Mouse (Mus musculus): Measurements from ENCODE around the gene Stom.

Stom gene

DNA sequence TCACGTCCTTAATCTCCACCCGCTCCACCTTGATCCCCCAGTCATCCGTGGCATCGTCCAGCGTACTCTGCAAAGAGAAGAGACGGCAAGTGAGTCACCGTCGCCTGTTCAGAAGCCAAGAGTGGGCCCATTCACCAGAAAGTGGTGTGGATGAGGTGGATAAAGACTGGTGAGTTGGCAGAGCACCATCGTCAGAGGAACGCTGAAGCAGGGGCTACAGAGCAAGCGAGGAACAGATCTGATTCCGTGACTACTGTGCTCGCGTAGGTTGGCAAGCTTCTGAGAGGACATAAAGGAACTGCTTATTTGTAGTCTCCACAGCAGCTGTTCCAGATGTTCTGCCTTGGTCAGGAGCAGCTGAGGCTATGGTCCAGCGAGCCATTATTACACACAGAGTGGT, 16.4 kb downstream of the Stom start:
- DNase-seq (ENCODE audit: low spot score): no peak

DNA sequence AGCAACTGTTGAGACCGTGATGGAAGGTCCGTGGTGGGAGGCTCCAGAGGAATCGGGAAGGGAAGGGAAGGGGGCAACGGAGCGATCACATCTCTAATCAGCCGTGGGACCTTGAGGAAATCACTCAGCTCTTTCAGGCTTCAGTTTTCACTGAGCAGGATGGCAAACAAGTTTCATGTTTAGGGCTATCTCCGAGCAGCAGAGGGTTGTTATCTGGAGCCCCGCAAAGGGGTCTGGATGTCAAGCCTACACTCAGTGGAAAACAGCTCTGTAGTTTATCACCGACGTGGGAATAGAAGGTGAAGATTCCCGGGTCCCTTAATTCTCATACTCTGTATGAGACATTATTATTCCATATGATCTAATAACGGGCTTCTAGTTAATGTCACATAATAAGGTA, 18.4 kb downstream of the Stom start:
- DNase-seq (ENCODE audit: low spot score): no peak

DNA sequence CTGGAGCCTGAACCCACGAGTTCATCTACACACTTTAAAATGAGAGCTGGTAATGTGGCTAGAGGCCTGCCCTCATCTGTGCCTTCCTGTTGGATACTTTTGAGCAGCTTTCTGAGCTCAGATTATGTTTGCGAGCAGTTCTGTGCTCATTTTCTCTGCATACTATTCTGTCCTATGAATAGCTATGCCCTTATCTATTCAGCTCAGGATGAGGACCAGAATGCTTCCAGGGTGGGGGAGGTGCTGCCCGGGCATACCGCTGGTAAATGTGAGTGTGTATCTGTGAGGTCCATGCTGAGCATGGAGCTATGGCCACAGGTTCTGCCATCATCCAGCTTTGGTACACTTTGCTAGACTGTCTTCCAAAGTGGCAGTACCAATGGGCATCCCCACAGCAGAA, 19.2 kb downstream of the Stom start:
- no peak for DNase-seq (ENCODE audit: low spot score)

DNA sequence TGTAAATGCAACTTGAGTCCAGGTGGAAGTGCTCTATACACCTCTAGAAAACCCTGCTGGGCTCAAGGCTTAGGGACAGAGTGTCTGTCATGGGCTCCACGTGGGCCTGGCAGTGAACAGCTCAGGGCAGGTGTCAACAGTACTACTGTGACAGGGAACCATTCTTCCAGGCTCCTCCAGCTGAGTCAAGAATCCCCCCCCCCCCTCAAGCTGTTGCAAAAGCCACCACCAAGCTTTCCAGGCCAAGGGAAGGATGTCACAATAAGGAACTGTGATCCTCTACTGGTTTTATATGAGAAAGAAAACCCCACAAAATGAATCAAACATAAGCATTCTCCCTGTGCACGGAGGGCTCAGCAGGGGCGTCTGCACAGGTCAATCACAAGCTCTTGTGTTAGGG, 22.5 kb downstream of the Stom start:
- no peak for DNase-seq (ENCODE audit: low spot score)

DNA sequence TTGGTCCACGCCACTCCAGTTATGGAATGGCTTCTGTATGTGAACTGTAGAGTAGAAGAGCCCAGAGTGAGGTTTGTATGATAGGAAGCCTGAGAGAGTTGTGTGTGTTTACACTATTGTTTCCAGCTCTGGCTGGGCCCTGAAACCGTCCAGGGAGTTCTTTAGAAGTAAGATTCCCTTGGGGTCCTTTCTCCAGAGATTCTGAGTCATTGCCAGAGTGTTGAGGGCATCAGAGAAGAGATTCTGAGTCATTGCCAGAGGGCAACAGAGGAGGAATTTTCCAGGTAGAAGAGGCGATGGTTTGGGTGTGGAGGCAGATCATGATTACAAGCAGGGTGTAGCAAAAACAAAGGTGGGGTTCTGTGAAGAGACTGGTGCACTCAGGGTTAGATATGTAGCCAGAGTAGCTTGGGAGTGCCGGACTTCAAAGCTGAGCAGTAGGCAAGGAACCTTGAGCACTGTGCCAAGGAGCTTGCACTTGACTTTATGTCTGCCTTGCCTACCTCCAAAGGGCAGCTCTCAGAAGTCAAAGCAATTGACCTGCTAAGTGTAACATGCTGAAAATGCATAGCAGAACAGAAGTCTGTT, 26.8 kb downstream of the Stom start:
- DNase-seq (ENCODE audit: low spot score): no peak

DNA sequence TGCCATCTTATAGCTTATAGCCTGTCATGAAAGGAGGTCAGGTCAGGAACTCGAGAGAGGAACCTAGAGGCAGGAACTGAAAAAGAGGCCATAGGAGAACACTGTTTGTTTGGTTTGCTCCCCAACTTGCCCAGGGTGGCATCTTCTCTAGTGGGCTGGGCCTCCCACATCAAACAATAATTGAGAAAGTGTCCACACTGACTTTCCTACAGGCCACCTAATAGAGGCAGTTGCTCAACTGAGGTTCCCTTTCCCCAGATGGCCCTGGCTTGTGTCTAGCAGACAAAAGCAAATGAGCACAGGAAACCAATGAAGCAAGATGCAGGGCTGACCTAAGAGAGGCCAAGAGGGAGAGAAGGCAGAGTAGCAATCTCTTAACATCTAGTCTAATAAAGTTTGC, 28.6 kb downstream of the Stom start:
- DNase-seq (ENCODE audit: low spot score): no peak

DNA sequence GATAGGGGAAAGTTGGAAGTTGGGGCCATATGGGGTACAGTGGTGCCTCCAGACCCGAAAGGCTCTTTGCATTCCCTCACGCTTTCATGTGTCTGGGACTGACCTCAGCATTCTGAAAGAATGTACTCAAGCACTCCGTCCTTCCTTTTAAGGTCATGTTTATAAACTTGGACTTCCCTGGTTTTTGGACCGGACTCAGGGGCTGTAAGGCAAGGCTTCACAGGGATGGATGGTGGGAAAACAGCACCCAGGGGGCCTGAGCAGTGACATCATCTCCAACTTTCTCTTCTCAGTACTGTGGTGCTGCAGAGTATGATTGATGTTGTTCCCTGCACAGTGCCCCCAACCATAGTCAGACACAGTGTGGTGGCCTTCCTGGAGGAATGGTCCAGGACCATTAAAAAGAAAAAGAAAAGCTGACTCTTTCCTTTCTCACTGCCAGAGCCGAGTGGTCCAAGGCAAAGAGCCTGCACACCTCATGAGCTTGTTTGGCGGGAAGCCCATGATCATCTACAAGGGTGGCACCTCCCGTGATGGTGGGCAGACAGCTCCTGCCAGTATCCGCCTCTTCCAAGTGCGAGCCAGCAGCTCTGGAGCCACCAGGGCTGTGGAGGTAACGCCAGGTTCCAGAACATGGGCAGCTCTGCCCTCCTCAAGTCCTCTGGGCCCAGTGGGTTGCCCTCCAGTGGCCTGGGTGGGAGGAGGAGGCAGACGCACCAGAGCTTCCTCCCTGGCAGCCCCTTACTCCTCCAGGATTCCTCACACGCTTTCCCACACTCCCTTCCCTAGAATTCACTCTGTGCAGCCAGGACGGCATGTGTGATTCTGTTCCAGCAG, 34.5 kb downstream of the Stom start:
- DNase-seq (ENCODE audit: low spot score): no peak

DNA sequence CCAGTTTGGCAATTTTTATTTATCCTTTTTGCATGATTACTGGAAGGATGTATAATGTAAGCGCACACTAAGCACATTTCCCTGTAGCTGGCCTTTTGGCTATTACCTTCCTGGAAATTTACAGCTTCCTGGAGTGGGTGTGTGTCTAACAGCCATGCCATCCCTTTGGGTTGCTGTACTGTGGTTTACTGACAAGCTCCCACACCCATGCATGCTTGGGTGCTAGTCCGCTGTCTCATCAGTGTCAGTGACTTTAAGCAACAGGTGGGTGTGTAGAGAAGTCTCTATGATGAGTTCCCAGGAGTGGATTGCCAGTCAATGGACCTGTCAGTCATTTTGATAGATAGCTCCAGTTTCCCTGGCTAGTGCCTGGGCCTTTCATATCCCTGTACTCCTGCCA, 37.3 kb downstream of the Stom start:
- DNase-seq (ENCODE audit: low spot score): no peak

DNA sequence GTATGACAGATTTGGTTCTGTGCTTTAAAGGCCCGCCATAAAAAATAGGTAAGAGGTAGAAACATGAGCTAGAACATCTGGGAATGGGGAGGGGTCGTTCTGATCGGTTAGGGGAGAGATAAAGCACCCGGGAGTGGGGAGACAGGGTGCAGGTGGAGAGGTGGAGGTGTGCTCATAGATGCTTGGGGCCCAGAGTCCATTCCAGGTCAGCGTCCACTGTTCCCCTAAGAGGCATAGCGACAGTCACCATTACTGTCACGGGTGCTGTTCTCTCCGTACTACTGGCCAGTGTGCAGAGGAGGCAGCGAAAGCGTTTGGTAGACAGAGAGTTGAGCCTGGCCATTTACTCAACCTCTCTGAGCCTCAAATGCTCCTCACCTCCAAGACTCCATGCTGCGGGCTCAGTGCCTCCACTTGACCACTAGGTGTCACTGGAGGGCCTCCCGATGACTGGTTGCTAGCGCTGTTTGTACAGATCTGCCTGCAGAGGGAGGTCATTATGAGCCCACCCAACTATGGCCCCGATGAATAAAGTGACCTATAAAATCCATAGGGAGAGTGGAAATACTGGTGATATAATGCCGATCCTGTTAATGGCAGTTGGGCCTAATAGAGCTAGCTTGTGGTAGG, 39.0 kb downstream of the Stom start:
- DNase-seq (ENCODE audit: low spot score): peak; percentile 75

DNA sequence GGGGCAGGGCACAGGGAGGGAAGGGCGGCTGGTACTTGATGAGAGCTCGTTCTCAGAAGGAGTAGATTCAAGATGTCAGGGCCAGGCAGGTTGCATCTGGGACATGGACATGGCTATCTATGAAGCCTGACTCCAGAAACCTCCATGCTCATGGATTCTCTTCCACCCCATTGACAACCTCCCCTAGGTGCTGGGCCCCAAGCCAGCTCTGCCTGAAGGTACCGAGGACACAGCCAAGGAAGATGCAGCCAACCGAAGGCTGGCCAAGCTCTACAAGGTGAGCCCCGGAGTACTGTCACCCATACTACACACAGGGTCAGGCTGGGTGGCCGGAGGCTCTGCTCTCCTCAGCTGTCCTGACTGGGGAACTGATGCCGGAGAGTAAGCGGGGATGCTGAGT, 43.5 kb downstream of the Stom start:
- DNase-seq (ENCODE audit: low spot score): no peak

DNA sequence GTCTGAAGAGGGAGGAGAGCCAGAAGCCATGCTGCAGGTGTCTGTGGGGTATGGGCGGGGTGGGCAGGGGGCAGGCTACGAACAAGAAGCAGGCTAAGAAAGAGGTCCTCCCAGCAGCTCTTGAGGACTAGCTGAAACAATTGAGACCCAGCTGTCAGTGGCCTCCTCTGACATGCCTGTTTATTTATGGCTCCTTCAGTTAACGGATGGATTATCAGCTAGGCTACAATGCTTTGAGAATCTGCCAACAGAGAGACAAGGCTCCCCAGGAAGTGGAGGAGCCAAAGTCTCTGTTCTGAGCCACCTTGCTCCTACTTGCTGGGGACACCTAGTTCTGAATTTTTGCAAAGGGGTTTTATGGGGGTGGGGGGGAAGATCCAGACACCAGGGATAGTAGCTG, 44.1 kb downstream of the Stom start:
- DNase-seq (ENCODE audit: low spot score): no peak

DNA sequence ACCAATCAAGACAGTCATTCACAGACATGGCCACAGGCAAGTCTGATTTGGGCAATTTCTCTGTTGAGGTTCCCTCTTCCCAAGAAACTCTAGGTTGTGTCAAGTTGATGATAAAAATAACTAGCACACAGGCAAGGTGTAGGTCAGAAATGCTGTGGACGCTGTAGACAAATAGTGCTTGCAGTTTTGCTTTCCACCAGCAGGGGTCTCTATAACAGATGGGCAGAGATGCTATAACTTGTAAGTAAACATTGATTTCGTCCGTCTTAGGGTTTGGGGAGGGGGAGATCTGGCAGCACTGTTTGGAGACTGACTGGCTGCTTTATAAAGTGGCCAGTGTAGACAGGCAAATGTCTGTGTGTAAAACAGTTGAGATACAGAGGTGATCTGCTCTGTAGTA, 44.9 kb downstream of the Stom start:
- DNase-seq (ENCODE audit: low spot score): peak; percentile 48

DNA sequence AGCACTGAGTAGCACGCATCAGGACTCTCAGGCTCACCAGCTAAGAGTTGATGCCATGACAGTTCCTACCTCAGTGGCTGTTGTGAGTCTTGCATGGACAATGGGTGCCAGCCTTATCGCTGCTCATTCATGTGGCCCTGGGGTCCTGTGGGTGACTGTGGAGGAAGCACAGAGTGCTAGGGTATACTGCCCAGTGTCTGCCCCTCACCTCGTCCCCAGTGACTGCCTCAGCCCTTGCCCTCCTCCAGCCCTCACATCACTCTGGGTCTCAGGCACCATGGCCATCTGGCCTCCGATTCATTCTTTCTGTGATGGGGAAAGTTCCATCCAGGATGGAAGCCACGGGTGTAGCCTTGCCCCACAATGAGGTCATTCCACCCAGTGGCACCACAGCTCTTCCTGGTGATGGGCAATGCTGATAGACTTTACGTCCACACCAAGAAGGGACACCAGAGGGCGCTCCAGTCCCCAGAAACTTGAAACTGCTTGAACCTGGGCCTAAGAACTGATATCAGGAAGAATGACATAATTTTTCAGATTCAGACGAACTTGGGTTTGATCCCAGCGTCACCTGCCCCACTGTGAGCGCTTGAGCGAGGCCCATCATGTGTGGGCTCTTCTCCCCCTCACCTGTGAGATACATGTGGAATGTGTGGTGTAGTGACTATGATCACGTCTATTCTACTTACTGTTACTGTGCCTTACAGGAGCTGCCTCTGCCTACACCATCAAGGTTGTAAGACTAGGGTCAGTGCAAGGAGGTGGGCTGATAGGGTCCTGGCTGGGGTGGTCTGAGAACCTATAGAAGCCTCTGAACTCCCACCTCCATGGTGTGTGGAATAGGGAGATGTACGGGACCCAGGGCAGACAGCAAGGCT, 47.8 kb downstream of the Stom start:
- DNase-seq (ENCODE audit: low spot score): peak; percentile 71

DNA sequence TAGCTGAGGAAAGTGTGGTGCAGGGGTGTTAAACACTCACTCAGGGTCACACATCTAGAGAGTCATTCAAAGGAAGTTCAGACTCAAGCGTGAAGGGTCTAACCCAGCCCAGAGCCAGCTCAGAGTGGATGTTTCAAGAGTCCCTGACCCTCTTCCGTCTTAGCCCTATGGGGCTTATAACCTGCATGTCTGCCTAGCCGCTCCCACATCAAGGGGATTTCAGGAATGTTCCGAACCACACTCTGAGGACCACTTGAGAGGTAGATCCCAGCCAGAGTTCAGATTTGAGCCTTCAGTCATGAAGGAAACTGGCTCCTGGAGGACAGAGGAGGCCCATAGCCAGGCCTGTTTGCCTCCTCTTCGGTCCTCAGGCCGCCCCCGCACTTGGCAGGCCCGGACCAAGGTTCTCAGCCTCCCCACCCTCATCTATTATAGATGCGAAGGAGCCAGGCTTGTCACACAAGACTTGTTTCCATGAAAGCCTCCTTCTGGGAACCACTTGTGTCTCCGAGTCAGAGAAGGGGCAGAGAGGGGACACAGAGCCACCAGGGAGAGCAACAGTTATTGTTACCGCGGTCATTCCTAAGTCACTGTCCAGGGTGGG, 49.7 kb downstream of the Stom start:
- DNase-seq (ENCODE audit: low spot score): no peak

DNA sequence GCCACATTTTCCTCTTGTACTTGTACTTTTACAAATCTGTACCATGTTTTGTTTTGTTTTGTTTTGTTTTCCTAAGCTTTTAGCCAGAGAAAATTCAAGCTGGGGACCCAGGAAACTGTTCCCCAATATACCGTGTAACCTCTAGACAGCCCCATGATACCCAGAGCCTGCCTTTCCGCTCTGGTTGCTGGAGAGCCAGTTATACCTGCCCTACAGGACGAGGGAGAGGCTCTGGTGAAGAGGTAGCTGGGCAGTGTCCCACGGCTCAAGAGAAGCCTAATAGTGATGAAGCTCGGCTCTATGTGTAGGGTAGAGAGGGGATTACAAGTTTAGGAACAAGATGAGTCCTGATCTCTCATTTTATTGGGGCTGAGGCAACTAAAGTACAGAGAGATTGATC, 51.6 kb downstream of the Stom start:
- no peak for DNase-seq (ENCODE audit: low spot score)

DNA sequence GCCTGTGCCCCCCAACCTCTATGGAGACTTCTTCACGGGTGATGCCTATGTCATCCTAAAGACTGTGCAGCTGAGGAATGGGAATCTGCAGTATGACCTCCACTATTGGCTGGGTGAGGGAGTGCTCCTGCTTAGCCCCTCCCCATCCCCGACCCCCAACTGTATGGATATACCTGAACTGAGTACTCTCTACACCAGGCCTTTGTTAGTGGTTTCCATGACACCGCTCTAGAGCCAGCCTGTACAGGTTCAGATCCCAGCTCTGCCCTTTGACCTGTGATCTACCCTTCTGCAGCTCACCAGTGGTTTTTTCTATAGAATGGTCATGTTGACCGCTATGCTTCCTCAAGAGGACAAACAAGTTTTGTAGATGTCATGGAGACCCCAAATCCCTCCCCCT, 52.8 kb downstream of the Stom start:
- no peak for DNase-seq (ENCODE audit: low spot score)

DNA sequence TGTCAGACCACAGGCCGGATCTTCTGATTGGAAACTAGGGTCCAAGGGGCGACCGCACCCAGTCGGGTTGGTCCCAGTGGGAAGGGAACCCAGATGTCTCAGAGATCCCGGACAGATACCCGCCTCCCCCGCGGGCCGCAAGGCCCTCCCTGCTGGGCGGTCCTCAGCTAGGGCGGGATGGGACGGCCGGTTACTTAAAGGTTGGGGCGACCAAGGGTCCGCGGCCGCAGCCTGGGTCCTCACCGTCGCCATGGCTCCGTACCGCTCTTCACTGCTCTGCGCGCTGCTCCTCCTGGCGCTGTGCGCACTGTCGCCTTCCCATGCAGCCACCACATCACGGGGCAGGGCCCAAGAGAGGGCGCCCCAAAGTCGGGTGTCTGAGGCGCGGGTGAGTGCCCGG, 54.6 kb downstream of the Stom start:
- DNase-seq (ENCODE audit: low spot score): no peak

DNA sequence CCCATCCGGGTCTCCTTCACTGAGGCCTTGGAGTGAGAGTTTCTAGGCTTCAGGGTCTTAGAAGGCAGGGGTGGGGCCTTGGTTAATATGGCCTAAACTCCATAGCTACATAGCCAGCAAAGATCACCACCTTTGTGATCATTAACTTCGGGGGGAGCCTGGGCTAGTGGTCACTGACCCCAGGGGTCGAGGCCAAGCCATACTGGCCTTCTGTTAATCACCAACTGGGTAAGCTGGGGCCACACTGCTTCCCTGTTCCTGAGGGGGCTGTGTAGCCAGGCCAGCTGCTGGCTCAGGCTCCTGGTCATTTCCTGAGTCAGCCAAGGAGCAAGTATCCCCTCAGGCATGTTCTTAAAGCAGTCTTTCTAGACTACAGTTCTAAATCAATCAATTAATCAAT, 56.8 kb downstream of the Stom start:
- DNase-seq (ENCODE audit: low spot score): no peak

DNA sequence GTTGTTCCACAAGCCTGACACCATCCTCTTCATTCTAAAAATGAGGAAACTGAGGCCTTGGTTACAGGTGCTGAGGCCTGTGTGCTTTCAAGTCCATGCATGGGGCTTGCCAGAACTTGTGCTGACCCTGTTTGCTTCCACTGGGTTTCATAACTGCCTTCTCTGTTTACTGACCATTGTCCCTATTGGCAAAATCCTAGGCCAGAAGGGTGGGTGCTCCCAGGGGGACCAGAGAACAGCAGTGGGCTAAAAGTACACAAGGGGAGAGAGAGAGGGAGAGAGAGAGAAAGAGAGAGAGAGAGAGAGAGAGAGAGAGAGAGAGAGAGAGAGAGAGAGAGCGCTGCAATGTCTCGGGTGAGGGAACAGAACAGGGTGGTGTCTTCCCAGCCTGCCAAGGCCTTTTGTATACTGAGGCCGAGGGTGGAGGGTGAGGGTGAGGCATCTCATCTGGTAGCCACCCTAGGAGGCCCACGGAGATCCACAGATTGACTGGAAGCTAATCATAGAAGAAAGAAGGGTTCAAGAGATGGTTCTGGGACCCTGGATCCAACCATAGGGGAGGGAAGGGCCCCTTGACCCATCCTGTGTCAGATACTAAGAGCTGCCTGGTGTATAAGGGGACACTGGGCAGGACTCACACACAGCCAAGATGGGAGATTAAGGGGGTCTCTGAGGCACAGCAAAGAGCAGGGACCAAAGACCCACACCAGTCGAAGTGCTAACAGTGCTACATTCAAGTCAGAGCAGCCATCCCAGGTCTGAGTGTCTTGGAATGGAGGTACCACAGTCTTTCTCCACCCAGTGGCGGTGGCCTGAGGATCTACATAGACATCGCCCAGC, 58.2 kb downstream of the Stom start:
- DNase-seq (ENCODE audit: low spot score): no peak

DNA sequence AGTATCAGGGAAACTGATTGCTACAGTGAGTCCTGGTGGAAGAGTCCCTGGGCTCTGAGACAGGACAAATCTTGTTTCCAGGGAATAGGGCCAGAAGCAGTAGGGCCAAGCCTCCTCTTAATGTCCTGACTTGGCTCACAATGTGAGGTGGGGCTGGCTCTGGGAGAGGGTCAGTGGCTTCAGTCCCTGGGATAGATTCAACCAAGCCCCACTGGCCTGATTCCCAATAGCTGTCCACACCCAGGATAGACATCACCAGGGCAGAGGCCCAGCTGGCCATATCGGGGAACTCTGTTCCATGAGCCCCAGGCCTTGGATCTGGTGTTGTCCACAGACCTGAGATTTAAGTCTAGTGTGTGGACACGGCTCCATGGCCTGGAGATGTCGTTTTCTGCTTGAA, 59.1 kb downstream of the Stom start:
- DNase-seq (ENCODE audit: low spot score): no peak

DNA sequence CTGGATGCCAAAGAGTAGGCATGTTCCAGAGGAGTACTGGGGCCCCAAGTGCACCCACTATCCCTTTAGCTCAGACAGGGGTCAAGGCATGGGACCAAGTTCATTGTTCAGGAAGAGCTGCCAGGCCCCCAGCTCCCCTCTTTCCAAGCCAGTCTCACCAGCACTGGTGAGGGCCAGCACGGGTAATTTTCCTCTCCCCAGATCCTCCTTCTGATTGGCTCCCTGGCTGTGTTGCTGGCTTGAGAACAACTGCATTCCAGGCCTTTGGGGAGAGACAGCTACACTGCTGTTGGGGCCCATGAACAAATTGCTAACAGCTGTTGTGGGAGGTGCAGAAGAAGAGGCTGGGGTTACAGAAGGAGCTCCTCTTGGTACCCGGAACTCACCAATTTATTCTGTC, 63.2 kb downstream of the Stom start:
- no peak for DNase-seq (ENCODE audit: low spot score)

All from spleen, adult 12 weeks (tissue).